Mouse (Mus musculus) cerebellum, postnatal 10 days (tissue): Measurements from ENCODE around the gene Gm13290.
"Not testable (repeated sequence)": the region's sequence is repeated elsewhere in the genome, so short reads cannot be mapped to it uniquely, and the experiment has no call there.

Experiments
- DNase-seq, 2 experiments: peaks; one replicate each; pipeline ENCODE4 v3.0.0; 2021; ENCODE audit warnings: mixed read lengths in 2 of 2

Gene Gm13290

GRCm38 (mm10) chr4:88782335-88782734 lies 8.7 kb downstream of the Gm13290 start:
- DNase-seq = not testable (repeated sequence)

- not testable (repeated sequence) for DNase-seq
Observed at GRCm38 (mm10) chr4:88785409-88785808, 11.8 kb downstream of the Gm13290 start, which contains the start of gene Gm13276. Gene Gm13276 (plus strand): TSS chr4:88785709.

GRCm38 (mm10) chr4:88788402-88788801 lies 14.8 kb downstream of the Gm13290 start, which contains the start of gene Gm13277:
Gene Gm13277 (plus strand): TSS chr4:88788632.
- DNase-seq = peak; percentile 74 to 82

GRCm38 (mm10) chr4:88791250-88791649 lies 17.6 kb downstream of the Gm13290 start, which contains the start of gene Gm13278:
Gene Gm13278 (plus strand): TSS chr4:88791550.
- DNase-seq = not testable (repeated sequence)

- peak; percentile 51 to 55 for DNase-seq
Observed at GRCm38 (mm10) chr4:88793936-88794675, 20.5 kb downstream of the Gm13290 start, which contains the start of gene Gm13275. Gene Gm13275 (plus strand): TSS chr4:88794487.

- not testable (repeated sequence) for DNase-seq
Observed at GRCm38 (mm10) chr4:88797097-88797496, 23.5 kb downstream of the Gm13290 start, which contains the start of gene Gm13279. Gene Gm13279 (plus strand): TSS chr4:88797397.

GRCm38 (mm10) chr4:88799365-88799764 lies 25.7 kb downstream of the Gm13290 start, which contains the start of gene Gm13285:
Gene Gm13285 (plus strand): TSS chr4:88799665.
- DNase-seq = not testable (repeated sequence)

GRCm38 (mm10) chr4:88802954-88803353 lies 29.3 kb downstream of the Gm13290 start, which contains the start of gene Gm13287:
Gene Gm13287 (plus strand): TSS chr4:88803254.
- not testable (repeated sequence) for DNase-seq

GRCm38 (mm10) chr4:88805231-88805630 lies 31.6 kb downstream of the Gm13290 start, which contains the start of gene Gm13288:
Gene Gm13288 (plus strand): TSS chr4:88805531.
- DNase-seq = not testable (repeated sequence)

- DNase-seq = peak; percentile 9 to 36
Observed at GRCm38 (mm10) chr4:88805761-88806160, 32.1 kb downstream of the Gm13290 start.

GRCm38 (mm10) chr4:88815928-88816327 lies 42.3 kb downstream of the Gm13290 start, which contains the start of gene Ifna7:
Gene Ifna7 (plus strand): TSS chr4:88816228.
- DNase-seq = no peak

GRCm38 (mm10) chr4:88819659-88820058 lies 46.0 kb downstream of the Gm13290 start, which contains the start of gene Ifna11:
Gene Ifna11 (plus strand): TSS chr4:88819959.
- DNase-seq = no peak

- DNase-seq = peak; percentile 35 to 45
Observed at GRCm38 (mm10) chr4:88822995-88823394, 49.4 kb downstream of the Gm13290 start.
